Mouse (Mus musculus) limb, embryonic 12.5 days (tissue): Measurements from ENCODE around the gene Gm5089. TPM values are rescaled to one million over a fixed set of nuclear protein-coding genes. Genes with fewer than 3 reads are reported as not detected.

Source experiments
- ATAC-seq: fragments of 200-750 bp; cut with Nextera tagmentation; 2 replicates; pipeline ENCODE4 v1.8.0; 2017; ENCODE audit warnings: low read depth, moderate TSS enrichment; ENCODE audit not compliant: insufficient number of reproducible peaks, insufficient read depth, low FRiP score, low TSS enrichment
- H3K27ac ChIP-seq: fragments of 300-500 bp; sonication (generic); 2 replicates; pipeline ENCODE4 v1.5.1; 2016; ENCODE audit warnings: mild to moderate bottlenecking, moderate library complexity
- H3K27me3 ChIP-seq: fragments of 300-500 bp; sonication (generic); 2 replicates; pipeline ENCODE4 v1.6.1; 2016; ENCODE audit warnings: mild to moderate bottlenecking, moderate library complexity
- H3K36me3 ChIP-seq: fragments of 300-500 bp; sonication (generic); 2 replicates; pipeline ENCODE4 v1.6.1; 2016; ENCODE audit warnings: mild to moderate bottlenecking, moderate library complexity
- H3K4me1 ChIP-seq: fragments of 300-500 bp; sonication (generic); replicated peaks from 2 replicates; pipeline ENCODE4 v1.6.1; 2016
- H3K4me2 ChIP-seq: fragments of 300-500 bp; sonication (generic); 2 replicates; pipeline ENCODE4 v1.6.1; 2016; ENCODE audit warnings: mild to moderate bottlenecking, moderate library complexity
- H3K4me3 ChIP-seq: fragments of 300-500 bp; sonication (generic); replicated peaks from 2 replicates; pipeline ENCODE4 v1.5.1; 2016; ENCODE audit warnings: mild to moderate bottlenecking
- H3K9ac ChIP-seq: fragments of 300-500 bp; sonication (generic); replicated peaks from 2 replicates; pipeline ENCODE4 v1.6.1; 2016; ENCODE audit warnings: mild to moderate bottlenecking, moderate library complexity
- H3K9me3 ChIP-seq: fragments of 300-500 bp; sonication (generic); 2 replicates; pipeline ENCODE4 v1.6.1; 2016; ENCODE audit warnings: mild to moderate bottlenecking, moderate library complexity
- WGBS: fragments of 180-500 bp; shearing (Covaris S2); methylation state at CpG from one replicate; pipeline ENCODE4 v1.1.7; 2016; 5-methylcytosine and 5-hydroxymethylcytosine counted together
- polyA plus RNA-seq: library from polyadenylated mRNA; unstranded; fragments of >200 nt; fragmentation: Nextera tagmentation; extraction: Ambion mirVana; gene quantifications from 2 replicates; pipeline ENCODE4 v1.2.1, GENCODE M21; 2016

Gm5089 gene
- polyA plus RNA-seq, 1 experiment from 2014 or later: 0.23 TPM

DNA sequence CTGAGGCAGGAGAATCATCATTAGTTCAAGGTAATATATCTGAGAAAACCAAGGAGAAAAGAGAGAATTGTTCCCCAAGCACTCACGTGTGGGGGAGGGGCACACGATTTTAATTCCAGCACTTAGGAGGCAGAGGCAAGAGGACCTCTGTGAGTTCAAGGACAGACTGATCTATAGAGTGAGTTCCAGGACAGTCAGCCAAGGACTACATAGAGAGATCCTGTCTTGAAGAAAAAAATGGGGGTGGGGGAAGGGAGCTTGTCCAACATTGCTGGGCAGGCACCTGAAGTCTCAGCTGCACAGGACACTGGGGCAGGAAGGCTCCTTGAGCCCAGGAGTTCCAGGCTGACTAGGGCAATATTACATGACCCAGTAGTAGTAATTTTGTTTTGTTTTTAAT lies 36.1 kb downstream of the Gm5089 start:
- Histone ChIP-seq H3K36me3 (no peaks in the 10 kb centered on the region), H3K9ac (no peak overlapping the region), H3K27ac (no peak overlapping the region), H3K27me3 (peaks cover 6% of the 10 kb centered on the region), H3K9me3 (no peaks in the 10 kb centered on the region), H3K4me3 (no peak overlapping the region), H3K4me1 (peaks cover 23% of the 10 kb centered on the region), H3K4me2 (no peak overlapping the region)
- ATAC-seq: no peak
- WGBS: 89% methylated on average over 2 of the region's 2 CpGs

DNA sequence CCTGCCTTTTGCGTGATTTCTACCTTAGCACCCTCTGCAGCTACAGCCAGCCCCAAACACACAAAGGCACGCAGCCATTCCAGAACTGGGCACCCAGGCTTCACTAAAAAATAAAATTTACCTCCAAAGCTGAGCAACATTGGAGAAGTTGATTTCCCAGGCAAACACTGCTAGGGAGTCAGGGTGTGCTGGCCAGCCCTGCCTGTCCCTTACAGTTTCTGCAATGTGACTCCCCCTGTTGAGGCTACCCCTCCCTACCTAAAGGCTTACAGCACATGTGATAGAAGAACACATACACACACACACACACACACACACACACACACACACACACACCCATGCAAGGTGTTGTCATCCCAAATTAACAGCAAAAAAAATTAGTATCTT lies 37.4 kb downstream of the Gm5089 start:
- Histone ChIP-seq H3K4me1 (peaks cover 23% of the 10 kb centered on the region), H3K27me3 (peaks cover 10% of the 10 kb centered on the region), H3K36me3 (no peaks in the 10 kb centered on the region), H3K4me3 (no peak overlapping the region), H3K27ac (peak overlapping the region; percentile 69), H3K9ac (no peak overlapping the region), H3K4me2 (no peak overlapping the region), H3K9me3 (no peaks in the 10 kb centered on the region)
- WGBS: 24% methylated on average over 2 of the region's 2 CpGs
- ATAC-seq: peak; percentile 53; the same call in 1 of the 2 replicates

DNA sequence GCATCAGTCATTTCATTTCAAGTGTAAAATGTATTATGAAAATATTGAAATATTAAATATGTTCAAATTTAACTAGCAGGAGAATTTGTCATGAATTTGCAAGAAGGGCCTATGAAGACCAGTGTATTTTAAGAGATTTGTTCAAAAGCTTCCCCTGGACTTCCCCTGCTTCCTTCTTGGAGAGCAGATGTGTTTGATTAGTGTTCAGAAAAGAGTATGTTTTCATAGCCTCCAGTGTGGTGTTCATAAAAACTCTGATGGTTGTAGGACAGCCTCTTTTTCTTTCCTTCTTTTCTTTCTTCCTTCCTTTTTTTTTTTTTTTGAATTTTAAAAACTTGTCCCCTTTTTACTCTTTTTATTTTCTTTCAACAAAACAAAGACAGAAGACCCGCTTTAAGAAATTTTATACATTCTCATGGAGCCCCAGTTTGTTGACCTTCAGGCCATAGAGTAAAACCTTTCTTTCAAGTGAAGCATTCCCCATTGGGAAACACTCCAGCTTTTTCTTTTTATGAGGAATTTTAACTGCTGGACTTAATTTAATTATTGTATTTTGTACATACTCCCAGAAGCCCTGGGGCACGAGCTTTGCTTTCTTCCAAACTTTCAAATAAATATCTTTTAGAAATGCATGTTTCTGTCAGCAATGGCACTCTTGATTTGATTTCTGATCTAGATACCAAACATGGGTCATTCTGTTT lies 37.9 kb downstream of the Gm5089 start:
- H3K9me3 ChIP-seq: no peaks in the 10 kb centered on the region
- WGBS: 15% methylated on average over 2 of the region's 2 CpGs
- H3K9ac ChIP-seq: no peak overlapping the region
- H3K27ac ChIP-seq: peak overlapping the region; percentile 69
- no peak overlapping the region for H3K4me3 ChIP-seq
- ATAC-seq: no peak
- peaks cover 23% of the 10 kb centered on the region for H3K4me1 ChIP-seq
- H3K4me2 ChIP-seq: no peak overlapping the region; the same call in 1 of the 2 replicates
- no peaks in the 10 kb centered on the region for H3K36me3 ChIP-seq
- peaks cover 16% of the 10 kb centered on the region for H3K27me3 ChIP-seq

DNA sequence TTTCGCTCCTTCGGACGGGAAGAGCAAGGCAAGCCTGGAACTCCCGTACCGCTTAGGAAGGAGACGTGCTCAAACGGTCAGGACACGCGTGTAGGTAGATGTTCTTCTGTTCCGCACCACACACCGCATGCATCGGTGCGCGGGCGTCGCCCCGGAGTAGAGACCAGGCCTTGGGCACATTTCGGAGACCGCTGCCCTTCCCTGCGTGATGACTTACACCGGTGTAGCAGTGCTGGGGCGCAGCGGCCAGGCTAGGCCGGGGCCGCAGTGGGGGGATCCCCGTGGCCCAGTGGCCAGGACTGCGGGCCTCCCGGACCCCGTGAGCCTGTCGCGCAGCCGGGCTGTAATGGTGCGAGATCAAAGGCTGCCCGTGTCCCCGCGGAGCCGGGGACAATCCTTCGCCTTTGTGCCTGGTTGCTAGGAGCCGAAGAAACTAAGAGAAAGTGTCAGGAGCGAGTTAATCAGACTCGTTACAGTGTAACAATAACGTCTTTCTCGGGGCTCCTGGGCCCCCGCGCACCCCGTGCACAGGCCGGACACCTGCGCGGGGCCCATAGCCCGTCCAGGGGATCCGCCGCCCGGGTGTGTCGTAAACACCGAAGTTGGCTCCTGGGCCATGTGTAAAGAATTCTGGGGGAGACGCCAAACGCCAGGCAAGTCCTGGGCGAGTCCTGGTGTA lies 44.2 kb downstream of the Gm5089 start:
- Histone ChIP-seq H3K36me3 (no peaks in the 10 kb centered on the region), H3K4me2 (peak overlapping the region; percentile 91), H3K27me3 (peaks cover 60% of the 10 kb centered on the region), H3K4me1 (peaks cover 43% of the 10 kb centered on the region), H3K9me3 (no peaks in the 10 kb centered on the region), H3K9ac (peak overlapping the region; percentile 60), H3K27ac (0 out of 2 replicates have a peak overlapping the region, but pooled peaks have one; percentile 23), H3K4me3 (peak overlapping the region; percentile 43)
- ATAC-seq: peak; percentile 54; the same call in 1 of the 2 replicates
- under 1% methylated on average over 58 of the region's 58 CpGs for WGBS

DNA sequence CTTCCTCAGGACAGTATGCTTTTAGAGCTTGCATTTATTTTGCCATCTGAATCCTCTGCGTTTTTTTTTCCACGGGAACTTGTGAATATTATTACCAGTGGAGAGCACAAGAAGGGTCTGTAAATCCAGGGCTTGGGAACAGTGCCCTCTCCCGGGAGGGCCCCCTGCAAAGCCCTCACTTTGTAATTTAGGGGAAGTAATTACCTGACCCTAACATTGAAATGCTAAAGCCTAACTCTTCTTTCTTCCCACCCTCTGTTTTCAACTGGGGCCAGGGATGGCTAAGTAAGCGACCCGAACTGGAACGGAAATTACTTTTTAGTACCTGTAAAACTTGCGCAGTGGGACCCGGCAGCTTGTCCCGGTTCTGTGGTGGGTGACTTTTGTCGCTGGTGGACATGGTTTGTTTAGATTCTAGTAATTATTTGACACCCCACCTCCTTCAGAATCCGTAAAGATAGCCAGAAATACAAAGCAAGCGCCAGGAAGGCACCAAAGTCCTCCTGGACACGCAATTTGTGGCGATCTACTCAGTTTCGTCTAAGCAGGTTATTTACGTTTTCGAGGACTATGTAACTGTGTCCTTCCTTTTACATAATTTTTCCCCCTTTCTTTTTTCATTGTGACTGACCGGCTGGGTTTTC lies 44.9 kb downstream of the Gm5089 start:
- Histone ChIP-seq H3K4me2 (peak overlapping the region; percentile 91), H3K27me3 (peaks cover 60% of the 10 kb centered on the region), H3K9ac (peak overlapping the region; percentile 60; the same call in 1 of the 2 replicates), H3K9me3 (no peaks in the 10 kb centered on the region), H3K4me3 (peak overlapping the region; percentile 43), H3K27ac (no peak overlapping the region), H3K36me3 (no peaks in the 10 kb centered on the region), H3K4me1 (peaks cover 41% of the 10 kb centered on the region)
- under 1% methylated on average over 18 of the region's 18 CpGs for WGBS
- ATAC-seq: no peak

DNA sequence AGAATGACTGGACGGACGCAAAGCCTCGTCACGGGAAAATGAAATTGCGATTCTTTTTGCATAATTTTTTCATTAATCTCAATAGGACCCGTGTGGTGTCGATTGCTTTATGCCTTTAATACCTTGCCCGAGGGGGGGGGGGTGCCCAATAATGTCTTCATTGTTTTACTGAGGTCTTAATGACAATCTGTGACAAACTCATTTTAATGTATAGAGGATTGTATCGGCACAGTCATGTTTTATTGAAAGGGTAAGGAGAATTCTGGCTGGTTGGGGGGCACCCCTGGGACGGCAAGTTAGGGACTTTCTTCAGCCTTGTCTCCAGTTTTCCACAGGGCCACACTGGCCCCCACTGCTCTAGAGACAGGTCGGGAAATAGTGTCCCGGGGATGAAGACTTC lies 45.7 kb downstream of the Gm5089 start:
- Histone ChIP-seq H3K9ac (no peak overlapping the region), H3K27ac (no peak overlapping the region), H3K4me1 (peaks cover 41% of the 10 kb centered on the region), H3K27me3 (peaks cover 57% of the 10 kb centered on the region), H3K9me3 (no peaks in the 10 kb centered on the region), H3K36me3 (no peaks in the 10 kb centered on the region), H3K4me3 (no peak overlapping the region), H3K4me2 (peak overlapping the region; percentile 91; the same call in 1 of the 2 replicates)
- 43% methylated on average over 12 of the region's 12 CpGs for WGBS
- ATAC-seq: no peak

DNA sequence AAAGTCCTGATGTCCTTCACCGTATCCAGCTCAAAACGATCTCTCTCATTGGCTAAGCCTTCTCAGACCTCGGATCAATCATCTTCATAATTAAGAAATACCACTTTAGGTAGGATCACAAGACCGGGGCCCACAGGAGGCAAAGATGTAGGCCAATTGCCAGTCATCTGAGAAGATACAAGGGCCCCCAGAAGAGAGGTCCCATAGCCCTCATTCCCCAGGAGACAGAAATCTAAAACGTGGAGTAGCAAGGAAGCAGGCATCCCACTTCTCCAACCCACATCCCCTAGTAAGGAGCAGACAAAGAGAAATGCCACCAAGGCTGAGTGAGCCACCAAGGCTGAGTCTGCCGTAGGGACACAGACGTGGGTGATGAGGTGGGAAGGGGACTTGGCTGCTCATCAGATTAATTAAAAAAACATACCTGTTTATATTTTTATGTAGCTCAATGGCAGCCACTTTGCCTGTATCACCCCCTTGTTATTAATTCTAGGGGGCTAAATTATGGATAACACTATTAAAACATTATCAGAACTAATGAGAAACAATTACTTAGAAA lies 46.2 kb downstream of the Gm5089 start:
- no peaks in the 10 kb centered on the region for H3K9me3 ChIP-seq
- H3K27ac ChIP-seq: no peak overlapping the region
- H3K27me3 ChIP-seq: peaks cover 53% of the 10 kb centered on the region
- no peak overlapping the region for H3K4me3 ChIP-seq
- no peak overlapping the region for H3K4me2 ChIP-seq
- H3K9ac ChIP-seq: no peak overlapping the region
- no peak for ATAC-seq
- no peaks in the 10 kb centered on the region for H3K36me3 ChIP-seq
- 81% methylated on average over 7 of the region's 7 CpGs for WGBS
- peaks cover 45% of the 10 kb centered on the region for H3K4me1 ChIP-seq

DNA sequence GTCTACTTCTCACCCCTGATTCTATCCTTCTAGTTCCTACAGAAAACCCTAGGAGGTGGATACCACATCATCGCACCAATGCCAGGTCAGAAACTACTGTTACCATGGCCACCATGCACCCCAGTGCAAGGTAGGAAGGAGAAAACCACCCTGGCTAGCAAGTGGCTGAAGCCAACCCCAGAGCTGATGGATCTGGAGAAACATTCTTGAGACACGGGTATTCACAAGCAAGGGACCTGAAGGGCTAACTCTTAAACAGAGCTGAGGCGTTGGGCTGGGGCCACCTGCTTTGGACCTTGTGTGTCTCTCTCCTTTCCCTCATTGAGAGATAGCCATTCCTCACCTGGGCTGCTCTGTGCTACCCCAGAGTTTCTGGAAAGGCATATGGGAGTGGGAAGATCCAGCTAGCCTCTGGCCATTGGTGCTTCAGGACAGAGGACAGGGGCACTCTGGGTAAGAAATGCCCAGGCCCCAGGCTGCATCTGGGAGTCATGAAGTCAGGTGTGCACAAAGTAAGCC lies 47.4 kb downstream of the Gm5089 start:
- peaks cover 49% of the 10 kb centered on the region for H3K27me3 ChIP-seq
- no peak overlapping the region for H3K4me2 ChIP-seq

DNA sequence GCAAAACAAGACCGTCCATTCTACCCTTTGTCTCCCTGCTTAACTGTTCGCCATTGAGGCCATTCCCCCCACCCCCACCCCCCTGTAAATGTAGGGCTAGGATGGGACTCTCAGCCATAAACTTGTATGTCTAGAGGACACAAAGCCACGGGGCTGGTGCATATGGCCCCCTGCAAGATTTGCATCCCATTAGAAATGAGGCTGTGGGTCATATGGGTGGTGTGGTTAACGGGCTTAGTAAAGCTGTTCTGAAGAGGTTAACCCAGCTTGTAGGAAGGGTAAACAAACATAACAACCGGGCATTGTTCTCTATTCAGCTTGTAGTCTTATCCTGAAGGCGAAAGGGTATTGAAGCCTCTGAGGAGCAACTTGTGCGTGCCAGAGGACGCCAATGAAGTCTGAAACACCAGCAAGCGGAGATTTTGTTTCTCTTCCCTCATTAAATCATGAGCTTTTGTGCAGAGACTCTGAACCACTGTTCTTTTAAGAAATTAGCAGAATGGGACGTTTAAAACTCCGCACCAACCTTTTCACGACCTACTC lies 48.1 kb downstream of the Gm5089 start:
- WGBS: 49% methylated on average over 12 of the region's 12 CpGs

More for the DNA sequence above, 47.4 kb downstream of the Gm5089 start:
- no peak overlapping the region for H3K9ac ChIP-seq
- WGBS: 81% methylated on average over 3 of the region's 3 CpGs
- H3K9me3 ChIP-seq: no peaks in the 10 kb centered on the region
- no peak overlapping the region for H3K4me3 ChIP-seq
- no peaks in the 10 kb centered on the region for H3K36me3 ChIP-seq
- H3K27ac ChIP-seq: no peak overlapping the region
- H3K4me1 ChIP-seq: peaks cover 45% of the 10 kb centered on the region
- no peak for ATAC-seq

DNA sequence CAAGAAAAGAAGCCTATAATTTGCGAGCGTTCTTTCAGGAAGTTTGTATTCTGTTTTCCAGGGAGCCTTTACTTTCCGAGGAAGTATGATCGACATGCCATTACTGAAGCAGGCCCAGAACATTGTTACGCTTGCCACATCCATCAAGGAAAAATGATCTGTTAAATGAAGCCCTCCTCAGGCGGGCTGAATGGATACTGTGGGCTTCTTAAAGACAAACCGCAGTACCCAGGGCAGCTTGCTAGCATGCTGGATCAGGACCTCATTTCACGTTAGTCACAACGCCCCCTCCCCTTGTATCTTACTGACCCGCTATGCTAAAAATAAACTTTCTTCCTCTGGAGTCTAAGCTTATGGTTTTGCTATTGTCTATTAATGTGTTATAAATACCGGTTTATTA lies 49.0 kb downstream of the Gm5089 start:
- peaks cover 33% of the 10 kb centered on the region for H3K27me3 ChIP-seq
- 73% methylated on average over 11 of the region's 11 CpGs for WGBS
- peaks cover 2% of the 10 kb centered on the region; the same call in 1 of the 2 replicates for H3K9me3 ChIP-seq
- no peak overlapping the region for H3K9ac ChIP-seq
- H3K4me3 ChIP-seq: no peak overlapping the region
- ATAC-seq: no peak
- no peaks in the 10 kb centered on the region for H3K36me3 ChIP-seq
- no peak overlapping the region for H3K4me2 ChIP-seq
- no peak overlapping the region for H3K27ac ChIP-seq
- peaks cover 39% of the 10 kb centered on the region for H3K4me1 ChIP-seq

More for the DNA sequence above, 48.1 kb downstream of the Gm5089 start:
- Histone ChIP-seq H3K9me3 (peaks cover 2% of the 10 kb centered on the region; the same call in 1 of the 2 replicates), H3K4me3 (no peak overlapping the region), H3K27ac (no peak overlapping the region), H3K9ac (no peak overlapping the region), H3K4me1 (peaks cover 45% of the 10 kb centered on the region), H3K4me2 (no peak overlapping the region), H3K36me3 (no peaks in the 10 kb centered on the region), H3K27me3 (peaks cover 42% of the 10 kb centered on the region)
- ATAC-seq: no peak
